Mouse (Mus musculus) naive thymus-derived CD4-positive, alpha-beta T cell, adult 5 months (primary cell): ENCODE data around the gene Klhl28. TPM values are rescaled to one million over a fixed set of nuclear protein-coding genes. Genes with fewer than 3 reads are reported as not detected.

Experiments used
- polyA plus RNA-seq: library from polyadenylated mRNA; unstranded; fragments of 100-300 nt; shearing (Covaris generic); gene quantifications from one replicate; pipeline ENCODE4 v1.2.1, GENCODE M21; 2017

The Klhl28 gene
- polyA plus RNA-seq: 28.5 TPM

GRCm38 (mm10) chr12:64965124-64966026 lies at the start of gene Klhl28, which contains the start of gene Togaram1:
Gene Klhl28 (minus strand): TSS chr12:64965534.
Gene Togaram1 (plus strand): TSS chr12:64965804.

GRCm38 (mm10) chr12:64917578-64918471 lies 47.5 kb downstream of the Klhl28 start, which contains the start of gene Gm527:
Gene Gm527 (plus strand): TSS chr12:64917906.

Other genes with a start within 250 kb of the Klhl28 start
- gene Gm527, start 47.6 kb downstream of the Klhl28 start, polyA plus RNA-seq: 13.9 TPM
- 50.1 TPM for gene Togaram1, start 270 bp upstream of the Klhl28 start, polyA plus RNA-seq
- 109 TPM for gene Prpf39, start 70.8 kb upstream of the Klhl28 start, polyA plus RNA-seq
- gene Fkbp3, start 108.5 kb upstream of the Klhl28 start, polyA plus RNA-seq: 180 TPM
- gene Fancm, start 110.1 kb upstream of the Klhl28 start, polyA plus RNA-seq: 15.7 TPM
- 1.0 TPM for gene Mis18bp1, start 207.1 kb upstream of the Klhl28 start, polyA plus RNA-seq